Comparison of ENCODE assay signal across 8 mouse cellular contexts in genomic region chr19:28530846-28531245, GRCm38 (mm10).
A peak's percentile ranks its signal among the peaks of the same experiment; 100 is the strongest.
DNase-seq lines count a peak whose midpoint lies in the region; ATAC-seq and TF ChIP-seq lines count a peak whose summit lies in the region.

No protein-coding gene starts in this region.

- peak; percentile 63 for TF ChIP-seq CTCF in hindbrain, postnatal 0 days (IDR thresholded peaks at IDR 0.05; ENCODE audit: low read depth)

- H3K36me3 ChIP-seq in hindbrain, postnatal 0 days (ENCODE audit: insufficient read depth, low read length), result no peaks in the 10 kb centered on the region
- H3K36me3 ChIP-seq in hindbrain, embryonic 14.5 days (replicated peaks; ENCODE audit: control insufficient read depth, insufficient read depth), result no peaks in the 10 kb centered on the region
- H3K36me3 ChIP-seq in forebrain, embryonic 10.5 days (replicated peaks), result peaks cover 5% of the 10 kb centered on the region; the same call in 1 of the 2 replicates

- no peak for DNase-seq in hindbrain, postnatal 0 days (ENCODE audit: low spot score)
- no peak for DNase-seq in hindbrain, embryonic 14.5 days (ENCODE audit: low spot score)
- peak; percentile 28 to 42 for DNase-seq in B cell, adult 2 months
- peak; percentile 22 for DNase-seq in T-cell, adult 2 months (ENCODE audit: low spot score)
- peak; percentile 36 for DNase-seq in embryo, embryonic 9.5 days (ENCODE audit: extremely low spot score)
- DNase-seq in lung, postnatal 25 days (ENCODE audit: low spot score), result peak; percentile 23
- DNase-seq in thymus, postnatal 0 days (ENCODE audit: low spot score), result peak; percentile 51
- no peak for DNase-seq in forebrain, embryonic 10.5 days (ENCODE audit: extremely low spot score, low spot score)

- no peak for ATAC-seq in hindbrain, postnatal 0 days
- ATAC-seq in hindbrain, embryonic 14.5 days (ENCODE audit: low FRiP score), result no peak

- H3K4me3 ChIP-seq in hindbrain, postnatal 0 days (ENCODE audit: low read length), result no peak overlapping the region
- no peak overlapping the region for H3K4me3 ChIP-seq in hindbrain, embryonic 14.5 days (replicated peaks; ENCODE audit: low read length)
- H3K4me3 ChIP-seq in forebrain, embryonic 10.5 days, result no peak overlapping the region

- no peaks in the 10 kb centered on the region for H3K27me3 ChIP-seq in hindbrain, postnatal 0 days (ENCODE audit: insufficient read depth, low read length)
- H3K27me3 ChIP-seq in hindbrain, embryonic 14.5 days (ENCODE audit: control insufficient read depth, insufficient read depth, low read length), result no peaks in the 10 kb centered on the region
- H3K27me3 ChIP-seq in forebrain, embryonic 10.5 days (ENCODE audit: poor library complexity, severe bottlenecking), result peaks cover 3% of the 10 kb centered on the region; the same call in 1 of the 2 replicates

- H3K4me2 ChIP-seq in hindbrain, postnatal 0 days (ENCODE audit: low read depth, low read length), result no peak overlapping the region
- no peak overlapping the region for H3K4me2 ChIP-seq in hindbrain, embryonic 14.5 days (replicated peaks)

- H3K9ac ChIP-seq in hindbrain, postnatal 0 days (replicated peaks; ENCODE audit: low read length), result no peak overlapping the region
- no peak overlapping the region for H3K9ac ChIP-seq in hindbrain, embryonic 14.5 days

- no peak overlapping the region for H3K27ac ChIP-seq in hindbrain, postnatal 0 days
- H3K27ac ChIP-seq in hindbrain, embryonic 14.5 days, result no peak overlapping the region
- H3K27ac ChIP-seq in forebrain, embryonic 10.5 days, result no peak overlapping the region

- WGBS in hindbrain, postnatal 0 days, result 74% methylated on average over 10 of the region's 10 CpGs
- WGBS in hindbrain, embryonic 14.5 days, result 84% methylated on average over 10 of the region's 10 CpGs
- 77% methylated on average over 10 of the region's 10 CpGs for WGBS in forebrain, embryonic 10.5 days

- H3K9me3 ChIP-seq in hindbrain, postnatal 0 days (ENCODE audit: low read length), result no peaks in the 10 kb centered on the region
- H3K9me3 ChIP-seq in hindbrain, embryonic 14.5 days (ENCODE audit: control insufficient read depth, low read length), result no peaks in the 10 kb centered on the region
- H3K9me3 ChIP-seq in forebrain, embryonic 10.5 days, result no peaks in the 10 kb centered on the region

- H3K4me1 ChIP-seq in hindbrain, postnatal 0 days (ENCODE audit: insufficient read depth, low read length), result 0 out of 2 replicates have a peak, but pooled peaks cover 3% of the 10 kb centered on the region
- H3K4me1 ChIP-seq in hindbrain, embryonic 14.5 days (replicated peaks; ENCODE audit: control insufficient read depth, insufficient read depth, low read length), result no peaks in the 10 kb centered on the region
- no peaks in the 10 kb centered on the region for H3K4me1 ChIP-seq in forebrain, embryonic 10.5 days

Comparison
In these comparisons a context has a peak if more than half of its experiments do, and no peak if none do; other contexts are left out.
1. DNase-seq: peak in B cell, adult 2 months (2 of 2), T-cell, adult 2 months (single experiment), embryo, embryonic 9.5 days (single experiment), lung, postnatal 25 days (single experiment) and thymus, postnatal 0 days (single experiment); none in hindbrain, postnatal 0 days (single experiment), hindbrain, embryonic 14.5 days (single experiment) and forebrain, embryonic 10.5 days (single experiment).